Mouse (Mus musculus): ENCODE measurements at regions not wholly inside any gene's neighbourhood (a gene's known extent, or its start where the extent isn't known, plus 50 kb on each side); places are given as distances from the start of the nearest gene placed in this dataset.

DNA sequence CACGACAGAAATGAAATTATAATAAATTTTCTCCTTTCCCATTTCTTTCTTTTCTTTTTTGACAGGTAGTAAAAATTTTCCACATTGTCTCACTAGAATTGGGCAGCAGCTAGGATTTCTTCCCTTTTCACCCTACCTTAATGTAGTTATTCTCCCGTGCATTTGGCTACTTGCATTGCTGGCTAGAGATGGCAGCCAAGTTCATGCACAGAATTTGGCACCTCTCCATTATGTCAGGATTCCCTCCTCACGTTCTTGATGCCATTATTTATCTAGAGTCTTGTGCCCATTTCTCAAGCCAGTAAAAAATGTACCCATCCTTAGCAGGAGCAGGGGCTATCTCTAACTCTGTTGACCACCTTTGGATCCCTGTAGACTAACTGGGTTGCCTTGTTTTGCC is 507.4 kb downstream of the Sema5a start:
- TF ChIP-seq CTCF (IDR thresholded peaks at IDR 0.05; ENCODE audit: low read depth) (no peak), EP300 (IDR thresholded peaks at IDR 0.05; ENCODE audit: low read depth) (no peak)

All from liver, embryonic 14.5 days (tissue).